Mouse (Mus musculus): ENCODE data around the gene Necab2.

Necab2 gene

DNA sequence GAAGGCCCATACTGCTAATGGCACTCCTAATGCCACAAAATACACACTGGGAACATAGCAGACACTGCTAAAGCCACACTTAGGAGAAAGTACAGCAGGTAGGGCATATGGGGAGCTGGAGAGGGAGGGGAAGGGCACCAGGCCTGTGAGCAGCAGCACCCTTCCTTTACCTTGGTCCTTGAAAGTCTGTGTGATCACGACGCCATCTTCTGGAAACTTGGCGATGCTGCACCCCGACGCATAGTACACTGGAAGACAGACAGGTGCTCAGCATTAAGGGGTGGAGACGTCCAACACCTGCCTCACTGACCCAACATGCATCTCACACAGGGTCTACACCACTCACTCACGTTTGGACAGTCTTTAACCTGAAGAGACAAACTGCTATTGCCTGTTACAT lies 73.6 kb downstream of the Necab2 start:
- DNase-seq (ENCODE audit: extremely low spot score) = no peak

All from embryo, embryonic 9.5 days (tissue).